Mouse (Mus musculus) CD8-positive naive resting alpha-beta T cell, adult 2 months (primary cell): ENCODE measurements around the gene Vmn1r5.
A peak's percentile ranks its signal among the peaks of the same experiment; 100 is the strongest.
"Not testable (repeated sequence)": the region's sequence is repeated elsewhere in the genome, so short reads cannot be mapped to it uniquely, and the experiment has no call there.

ENCODE experiments used
- DNase-seq, 2 experiments: peaks; one replicate each; pipeline ENCODE4 v3.0.0; 2022; ENCODE audit warnings: low read depth in 2 of 2, low spot score in 2 of 2

Vmn1r5 gene

DNA sequence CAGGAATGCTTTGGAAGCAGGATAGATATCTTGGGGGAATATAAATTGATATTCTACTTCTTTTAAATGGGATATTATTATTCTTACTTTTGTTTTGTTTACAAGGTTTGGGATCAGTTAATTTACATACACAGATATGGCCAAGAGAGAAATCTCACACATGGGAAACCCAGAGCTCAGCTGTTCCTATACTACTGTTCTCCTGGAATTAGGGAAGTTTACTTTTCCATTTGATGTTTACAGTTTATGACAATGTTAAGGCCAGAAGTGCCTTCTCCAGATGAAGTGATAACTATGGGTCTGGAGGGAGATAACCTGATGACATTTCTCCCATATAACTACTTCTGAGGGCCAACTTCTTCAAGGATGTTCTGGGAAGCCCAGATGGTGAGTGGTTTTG, at the start of gene Vmn1r5:
TSS of gene Vmn1r5 (plus strand) at position 301 of the 400 bp plus-strand sequence.
- no peak for DNase-seq

DNA sequence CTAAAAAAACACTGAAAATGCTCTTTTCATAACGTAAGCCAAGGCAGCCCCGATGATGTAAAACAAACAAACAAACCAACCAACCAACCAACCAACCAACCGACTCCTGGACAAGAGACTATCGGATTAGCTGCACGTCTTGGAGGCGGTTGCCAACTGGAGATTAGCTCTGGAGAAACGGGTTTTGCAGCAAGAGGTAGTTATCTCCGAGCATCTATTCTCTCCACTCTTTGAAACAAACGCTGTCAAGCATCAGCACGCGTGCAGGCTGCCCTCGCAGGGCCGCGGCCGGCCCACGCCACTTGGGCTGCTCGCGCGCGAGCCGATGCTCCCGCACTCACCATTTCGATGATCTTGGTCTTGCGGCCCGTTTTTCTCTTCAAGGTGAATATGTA, 46.7 kb upstream of the Vmn1r5 start:
- no peak for DNase-seq

GRCm38 (mm10) chr6:56923726-56924707, 46.1 kb upstream of the Vmn1r5 start, which contains the start of the genes Nt5c3 and Vmn1r4:
Gene Nt5c3, minus strand, starts transcription at chr6:56923932.
Gene Vmn1r4, plus strand, starts transcription at chr6:56924015.
- DNase-seq, result peak; percentile 85 to 89

GRCm38 (mm10) chr6:56931648-56932415, 38.2 kb upstream of the Vmn1r5 start:
- DNase-seq, result no peak

- no peak for DNase-seq
These were observed 37.6 kb upstream of the Vmn1r5 start for GRCm38 (mm10) chr6:56932464-56932863.

DNA sequence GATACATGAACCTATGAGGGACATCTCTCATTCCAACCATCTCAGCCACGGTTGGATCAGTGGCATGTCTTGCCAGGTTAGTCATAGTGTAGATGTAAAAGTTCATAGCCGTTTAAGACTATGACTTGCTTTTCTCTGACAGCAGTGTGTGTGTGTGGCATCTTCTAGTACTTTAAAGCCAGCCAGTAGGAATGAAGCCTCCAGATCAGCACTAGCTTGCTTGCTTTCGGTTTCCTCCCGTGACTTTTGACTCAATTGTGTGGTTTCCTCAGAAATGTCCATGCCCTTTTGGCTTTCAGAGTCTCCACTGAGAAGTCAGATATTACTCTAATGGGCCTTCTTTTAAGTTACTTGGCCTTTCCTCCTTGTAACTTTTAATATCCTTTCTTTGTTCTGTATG, 35.7 kb upstream of the Vmn1r5 start:
- DNase-seq, result no peak

DNA sequence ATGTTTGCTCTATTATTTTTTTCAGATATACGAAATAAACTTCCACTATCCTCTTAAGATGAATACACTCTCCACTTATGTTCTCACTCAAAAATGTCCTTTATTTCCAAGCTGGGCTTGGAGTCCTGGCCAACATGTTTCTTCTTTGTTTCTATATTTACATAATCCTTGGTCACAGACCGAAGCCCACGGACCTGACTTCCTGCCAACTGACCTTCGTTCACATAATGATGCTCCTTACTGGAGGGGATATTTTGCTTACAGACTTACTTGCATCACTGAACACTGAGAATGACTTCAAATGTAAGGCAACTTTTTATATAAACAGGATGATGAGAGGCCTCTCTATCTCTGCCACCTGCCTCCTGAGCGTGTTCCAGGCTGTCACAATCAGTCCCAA, 13.6 kb upstream of the Vmn1r5 start:
- no peak for DNase-seq

GRCm38 (mm10) chr6:56996943-56997342, 26.9 kb downstream of the Vmn1r5 start, which contains the start of gene Vmn1r6:
Gene Vmn1r6, plus strand, starts transcription at chr6:56997243.
- no peak for DNase-seq

- not testable (repeated sequence) for DNase-seq
These were observed 55.2 kb downstream of the Vmn1r5 start, which contains the start of gene Vmn1r7 for GRCm38 (mm10) chr6:57025224-57025623. Gene Vmn1r7, minus strand, starts transcription at chr6:57025324.

- DNase-seq, result no peak
These were observed 61.9 kb downstream of the Vmn1r5 start, which contains the start of gene Vmn1r8 for GRCm38 (mm10) chr6:57031984-57032383. Gene Vmn1r8, plus strand, starts transcription at chr6:57032284.

DNA sequence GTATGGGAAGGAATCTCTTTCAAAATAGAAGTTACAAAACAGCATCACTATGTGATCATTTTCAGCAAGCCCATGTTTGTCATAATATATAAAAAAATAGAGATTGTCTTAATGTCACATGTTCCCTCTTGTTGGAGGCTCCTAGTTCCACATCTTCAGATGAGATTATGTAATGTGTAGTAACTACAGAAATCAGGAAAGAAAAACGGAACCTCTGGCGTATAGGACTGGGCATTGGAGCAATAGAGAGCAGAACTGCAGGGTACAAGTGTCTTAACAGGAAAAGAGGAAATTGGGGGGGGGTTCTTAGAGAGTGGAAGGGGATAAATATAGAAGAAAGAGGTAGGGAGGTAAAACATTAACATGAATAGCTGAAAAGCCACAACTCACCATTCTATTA, 64.6 kb downstream of the Vmn1r5 start:
- DNase-seq, result no peak
